ENCODE assay signal across 12 mouse cellular contexts in the genomic region with DNA sequence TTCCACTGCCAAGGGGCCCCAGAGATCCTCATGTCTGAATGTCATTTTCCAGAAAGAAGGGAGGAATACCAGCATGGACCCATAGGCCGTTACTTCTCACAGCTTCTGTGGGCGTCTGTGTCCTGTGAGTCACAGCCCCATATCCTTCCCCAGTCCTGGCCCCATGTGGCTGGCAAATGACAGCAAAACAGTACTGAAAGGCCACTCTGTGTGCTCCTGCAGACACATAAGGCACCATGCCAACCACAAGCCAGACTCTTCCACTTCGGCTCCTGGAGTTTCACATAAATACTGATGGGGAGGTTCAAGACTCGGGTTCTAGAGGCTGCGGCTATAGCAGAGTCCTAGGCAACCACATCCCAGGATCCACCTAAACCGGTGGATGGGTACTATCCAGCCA.
A peak's percentile ranks its signal among the peaks of the same experiment; 100 is the strongest.
DNase-seq lines count a peak whose midpoint lies in the region; ATAC-seq and TF ChIP-seq lines count a peak whose summit lies in the region.
"Had no signal": no experiment of that assay in that cellular context is flagged by ENCODE, and none has a peak within 500 bp of the region (broad histone marks: within the 10 kb centered on the region; RNA-seq: fewer than 3 reads in every experiment).

No protein-coding gene starts in this region.

- no peak overlapping the region for H3K4me2 ChIP-seq in hindbrain, embryonic 15.5 days
- no peak overlapping the region for H3K4me2 ChIP-seq in neural tube, embryonic 15.5 days
- H3K4me2 ChIP-seq: embryonic facial prominence, embryonic 15.5 days had no signal

- H3K27ac ChIP-seq in layer of hippocampus, adult 2 months: peak overlapping the region; percentile 88; the same call in 1 of the 2 replicates
- peak overlapping the region; percentile 65; the same call in 1 of the 2 replicates for H3K27ac ChIP-seq in embryonic facial prominence, embryonic 10.5 days (replicated peaks)
- peak overlapping the region; percentile 67 for H3K27ac ChIP-seq in hindbrain, embryonic 15.5 days (replicated peaks)
- H3K27ac ChIP-seq in neural tube, embryonic 15.5 days (replicated peaks): peak overlapping the region; percentile 77

- no peak overlapping the region for H3K9ac ChIP-seq in hindbrain, embryonic 15.5 days
- no peak overlapping the region for H3K9ac ChIP-seq in neural tube, embryonic 15.5 days (replicated peaks)
- H3K9ac ChIP-seq: embryonic facial prominence, embryonic 15.5 days had no signal

- H3K36me3 ChIP-seq in embryonic facial prominence, embryonic 10.5 days (replicated peaks): peaks cover 51% of the 10 kb centered on the region
- H3K36me3 ChIP-seq in hindbrain, embryonic 15.5 days: no peaks in the 10 kb centered on the region; the same call in 1 of the 2 replicates
- H3K36me3 ChIP-seq in neural tube, embryonic 15.5 days: no peaks in the 10 kb centered on the region; the same call in 1 of the 2 replicates

- H3K9me3 ChIP-seq in embryonic facial prominence, embryonic 10.5 days: no peaks in the 10 kb centered on the region
- no peaks in the 10 kb centered on the region for H3K9me3 ChIP-seq in hindbrain, embryonic 15.5 days
- H3K9me3 ChIP-seq in neural tube, embryonic 15.5 days (replicated peaks): no peaks in the 10 kb centered on the region
- H3K9me3 ChIP-seq: embryonic facial prominence, embryonic 15.5 days had no signal

- H3K4me1 ChIP-seq in embryonic facial prominence, embryonic 10.5 days: peaks cover 87% of the 10 kb centered on the region
- peaks cover 83% of the 10 kb centered on the region for H3K4me1 ChIP-seq in hindbrain, embryonic 15.5 days (replicated peaks)
- H3K4me1 ChIP-seq in neural tube, embryonic 15.5 days: peaks cover 71% of the 10 kb centered on the region

- no peak for ATAC-seq in hindbrain, embryonic 15.5 days (ENCODE audit: low FRiP score, low read depth)
- ATAC-seq in neural tube, embryonic 15.5 days (ENCODE audit: low FRiP score): no peak

- no peaks in the 10 kb centered on the region for H3K27me3 ChIP-seq in embryonic facial prominence, embryonic 10.5 days (replicated peaks; ENCODE audit: low read depth, poor library complexity, severe bottlenecking)
- no peaks in the 10 kb centered on the region for H3K27me3 ChIP-seq in hindbrain, embryonic 15.5 days
- no peaks in the 10 kb centered on the region for H3K27me3 ChIP-seq in neural tube, embryonic 15.5 days (replicated peaks)
- H3K27me3 ChIP-seq: CH12.LX; embryonic facial prominence, embryonic 15.5 days had no signal

- 92% methylated on average over 6 of the region's 6 CpGs for WGBS in embryonic facial prominence, embryonic 10.5 days
- WGBS in hindbrain, embryonic 15.5 days: 61% methylated on average over 6 of the region's 6 CpGs
- WGBS in neural tube, embryonic 15.5 days: 62% methylated on average over 6 of the region's 6 CpGs

- no peak overlapping the region for H3K4me3 ChIP-seq in layer of hippocampus, adult 2 months
- H3K4me3 ChIP-seq in embryonic facial prominence, embryonic 10.5 days: no peak overlapping the region
- no peak overlapping the region for H3K4me3 ChIP-seq in hindbrain, embryonic 15.5 days
- H3K4me3 ChIP-seq in neural tube, embryonic 15.5 days (replicated peaks): no peak overlapping the region
- H3K4me3 ChIP-seq: embryonic facial prominence, embryonic 15.5 days had no signal

- no peak for DNase-seq in layer of hippocampus, adult 2 months (ENCODE audit: low spot score in 2 of 2)
- no peak for DNase-seq in layer of hippocampus, postnatal 14 days (ENCODE audit: low spot score in 2 of 2)
- no peak for DNase-seq in embryonic facial prominence, embryonic 10.5 days (ENCODE audit: low spot score)
- DNase-seq in right cerebral cortex, postnatal 14 days: no peak
- DNase-seq in urinary bladder, postnatal 25 days (ENCODE audit: low spot score): no peak
- DNase-seq in adrenal gland, adult 8-10 months: no peak
- DNase-seq: gastrocnemius, postnatal 25 days; liver had no signal

- no peak for TF ChIP-seq CTCF in layer of hippocampus, adult 2 months (conservative IDR thresholded peaks at IDR 0.05)
